Mouse (Mus musculus): ENCODE results near the gene Slit3.

The Slit3 gene

DNA sequence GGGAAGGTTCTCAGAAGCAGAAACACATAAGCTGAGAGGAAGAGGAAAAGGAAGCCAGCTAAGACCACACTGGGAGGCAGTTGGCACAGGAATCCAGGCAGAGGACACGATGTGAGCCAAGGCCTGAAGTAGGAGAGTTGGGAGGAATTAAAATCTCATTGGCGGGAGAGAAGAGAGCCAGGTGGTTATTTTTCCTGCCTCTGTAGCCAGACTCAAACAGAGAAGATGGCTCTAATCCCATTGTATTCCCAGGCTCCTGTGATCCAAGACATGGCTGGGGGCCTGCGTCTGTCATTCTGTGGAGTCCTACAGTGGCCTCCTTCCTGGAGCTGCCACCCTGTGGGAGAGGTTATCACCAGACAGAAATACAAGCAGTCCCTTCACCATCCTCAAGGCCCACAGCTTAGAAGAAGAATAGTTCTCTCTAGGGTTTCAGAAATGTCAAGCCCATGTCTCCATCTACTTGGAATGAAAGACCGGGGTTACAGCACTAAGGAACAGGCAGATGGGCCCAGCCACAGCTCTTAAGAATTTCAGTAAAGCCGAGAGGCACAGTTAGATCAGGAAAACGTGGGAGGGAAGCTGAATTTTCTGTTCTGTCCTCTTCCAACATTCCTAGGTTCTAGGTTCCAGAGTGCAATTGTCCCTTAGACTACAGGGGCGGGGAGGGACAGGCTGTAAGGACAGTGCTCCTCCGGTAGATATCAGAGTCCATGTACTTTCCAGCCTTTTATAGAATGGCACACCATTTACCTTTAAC is 183.4 kb downstream of the Slit3 start:
- 50% methylated on average over 8 of the region's 8 CpGs for WGBS

DNA sequence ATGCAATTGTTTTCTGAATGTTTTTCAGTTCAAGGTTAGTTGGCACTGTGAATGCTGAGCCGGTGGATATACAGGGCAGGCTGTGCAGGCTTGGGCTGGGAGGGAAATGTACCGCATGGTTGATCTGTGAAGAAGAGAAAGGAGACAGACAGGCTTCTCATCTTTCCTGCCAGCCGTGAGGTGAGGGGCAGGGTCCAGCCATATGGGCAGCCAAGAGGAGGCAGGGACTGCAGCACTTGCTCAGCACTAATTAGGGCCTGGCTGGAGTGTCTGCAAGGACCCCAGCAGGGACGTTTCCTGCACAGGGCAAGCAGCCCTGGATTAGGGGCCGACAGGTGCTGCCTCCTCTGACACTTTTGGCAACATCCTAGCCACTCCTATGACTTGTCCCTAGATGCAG is 184.1 kb downstream of the Slit3 start:
- WGBS: 54% methylated on average over 5 of the region's 5 CpGs

DNA sequence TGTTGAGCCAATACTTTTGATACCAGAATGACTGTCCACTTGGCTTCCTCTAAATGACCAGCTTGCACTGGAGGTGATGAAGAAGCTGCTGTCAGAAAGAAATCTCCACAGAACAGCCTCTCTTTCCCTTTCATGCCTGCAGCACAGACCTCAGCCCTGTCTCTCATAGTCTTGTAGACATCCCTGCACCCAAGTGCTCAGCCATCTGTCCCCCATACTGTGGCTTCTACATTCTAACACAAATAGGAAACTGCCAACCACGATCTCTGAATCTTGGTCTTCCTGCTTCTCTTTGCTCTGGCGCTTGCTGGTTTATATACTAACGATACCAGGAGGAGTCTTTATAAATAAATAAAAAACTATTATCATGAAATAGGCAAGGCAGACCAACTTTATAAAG is 184.9 kb downstream of the Slit3 start:
- 43% methylated on average over 3 of the region's 3 CpGs for WGBS

DNA sequence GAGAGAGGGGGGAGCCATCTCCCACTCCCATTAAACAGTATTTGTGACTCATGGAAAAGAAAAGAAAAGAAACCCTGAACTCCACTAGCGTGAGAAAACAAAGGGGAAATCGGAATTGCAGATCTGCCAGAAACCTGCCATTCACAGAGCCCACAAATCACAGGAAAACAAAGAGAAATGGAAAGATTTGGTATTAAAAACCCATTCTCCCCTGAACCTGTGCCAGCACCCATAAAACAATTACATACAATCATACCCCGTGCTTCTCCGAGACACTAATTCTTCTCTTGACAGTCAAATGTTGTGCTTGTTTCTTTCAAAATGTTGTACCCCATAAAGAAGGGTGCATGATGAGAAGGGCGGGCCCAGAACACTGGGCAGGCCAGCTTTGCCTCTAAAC is 185.9 kb downstream of the Slit3 start:
- WGBS: 69% methylated on average over 5 of the region's 5 CpGs

DNA sequence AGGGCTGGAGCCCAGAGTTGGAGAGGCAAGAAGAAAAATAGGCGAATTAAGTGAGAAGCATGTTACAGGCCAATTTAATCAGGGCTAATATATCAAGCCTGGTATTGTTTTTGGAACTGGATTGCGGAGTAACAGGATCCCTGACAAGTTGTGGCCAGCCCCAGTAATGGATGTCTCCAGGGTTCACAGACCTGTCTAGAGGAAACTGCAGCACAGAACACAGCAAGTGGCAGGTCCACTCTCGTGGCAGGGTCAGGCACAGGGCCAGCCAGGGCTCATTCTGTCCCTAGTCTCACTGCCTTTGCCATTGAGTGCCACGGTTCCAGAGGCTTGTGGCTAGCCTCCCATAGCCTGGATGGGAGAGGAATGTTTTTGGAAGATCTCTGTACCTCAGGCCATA is 187.0 kb downstream of the Slit3 start:
- 82% methylated on average over 4 of the region's 4 CpGs for WGBS

DNA sequence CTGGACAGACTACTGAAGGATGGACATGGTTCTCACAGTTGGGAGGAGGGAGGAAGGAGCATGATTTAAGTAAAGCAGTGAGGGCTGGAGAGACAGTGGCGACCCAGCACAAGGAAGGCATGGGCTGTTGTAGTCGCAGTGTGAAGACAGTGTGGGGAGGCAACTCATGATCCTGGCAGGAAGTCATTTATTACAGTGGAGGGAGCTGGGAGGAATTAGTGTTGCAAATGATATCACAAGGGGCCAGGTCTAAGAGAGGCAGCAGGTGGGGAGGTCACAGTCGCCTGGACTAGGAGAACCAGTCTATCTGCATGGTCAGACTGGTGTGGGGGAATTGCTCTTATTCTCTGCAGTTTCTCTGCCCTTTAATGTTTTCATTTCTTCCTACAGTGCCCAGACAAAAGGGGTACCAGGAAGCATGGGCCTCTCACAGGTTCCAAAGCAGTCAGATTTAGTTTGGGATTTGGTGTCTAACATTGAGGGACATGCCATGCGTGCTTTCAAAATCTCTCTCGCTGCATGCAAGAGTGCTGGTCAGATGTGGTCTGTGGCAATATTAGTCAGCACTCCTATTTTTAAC is 194.5 kb downstream of the Slit3 start:
- WGBS: 86% methylated on average over 5 of the region's 5 CpGs

DNA sequence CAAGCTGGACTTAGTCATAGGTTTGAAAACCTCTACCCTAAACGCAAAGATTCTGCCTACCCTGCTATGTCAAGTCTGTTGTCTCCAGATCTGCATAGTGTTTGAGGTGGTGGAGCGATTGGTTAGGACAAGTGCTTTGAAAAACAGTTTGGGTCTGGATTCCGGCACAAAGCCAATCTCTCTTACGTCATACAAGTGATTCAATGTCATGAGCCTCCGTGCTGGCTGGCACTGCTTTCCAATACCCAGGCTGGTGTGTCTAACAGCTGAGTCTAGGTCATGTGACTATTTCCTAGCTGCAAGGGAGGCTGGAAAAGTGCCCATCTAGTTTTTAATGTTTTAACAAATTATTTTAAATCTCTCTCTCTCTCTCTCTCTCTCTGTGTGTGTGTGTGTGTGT is 196.2 kb downstream of the Slit3 start:
- 65% methylated on average over 5 of the region's 5 CpGs for WGBS

DNA sequence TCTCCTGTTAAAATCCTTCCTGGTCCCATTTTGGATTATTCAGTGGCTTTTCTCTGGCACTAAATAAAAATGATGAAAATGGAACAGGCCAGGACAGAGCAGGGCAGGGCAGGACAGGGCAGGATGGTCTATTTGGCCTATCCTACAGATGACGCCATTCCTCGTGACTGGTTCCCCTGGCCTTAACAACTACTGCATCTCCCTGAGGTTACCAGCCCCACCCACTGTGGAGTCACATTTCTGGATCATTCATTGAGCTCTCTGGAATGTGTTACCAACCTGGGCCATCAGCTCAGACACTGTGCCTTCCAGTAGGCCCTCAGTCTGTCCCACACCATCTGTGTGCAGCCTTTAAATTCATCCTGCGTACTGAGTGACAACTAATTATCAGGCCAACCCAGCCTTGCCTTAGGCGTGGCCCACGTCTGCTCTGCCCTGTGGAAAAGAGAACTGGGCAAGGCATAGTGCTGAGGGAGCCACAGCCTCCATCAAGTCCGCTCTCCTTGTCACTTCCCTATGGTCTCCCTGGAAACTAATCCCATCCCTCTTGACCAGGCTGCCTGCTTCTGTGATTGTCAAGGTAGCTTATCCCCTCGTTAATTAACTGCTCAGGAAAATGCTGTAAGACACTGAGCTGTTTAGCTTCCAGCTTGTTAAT is 196.9 kb downstream of the Slit3 start:
- 82% methylated on average over 7 of the region's 7 CpGs for WGBS

DNA sequence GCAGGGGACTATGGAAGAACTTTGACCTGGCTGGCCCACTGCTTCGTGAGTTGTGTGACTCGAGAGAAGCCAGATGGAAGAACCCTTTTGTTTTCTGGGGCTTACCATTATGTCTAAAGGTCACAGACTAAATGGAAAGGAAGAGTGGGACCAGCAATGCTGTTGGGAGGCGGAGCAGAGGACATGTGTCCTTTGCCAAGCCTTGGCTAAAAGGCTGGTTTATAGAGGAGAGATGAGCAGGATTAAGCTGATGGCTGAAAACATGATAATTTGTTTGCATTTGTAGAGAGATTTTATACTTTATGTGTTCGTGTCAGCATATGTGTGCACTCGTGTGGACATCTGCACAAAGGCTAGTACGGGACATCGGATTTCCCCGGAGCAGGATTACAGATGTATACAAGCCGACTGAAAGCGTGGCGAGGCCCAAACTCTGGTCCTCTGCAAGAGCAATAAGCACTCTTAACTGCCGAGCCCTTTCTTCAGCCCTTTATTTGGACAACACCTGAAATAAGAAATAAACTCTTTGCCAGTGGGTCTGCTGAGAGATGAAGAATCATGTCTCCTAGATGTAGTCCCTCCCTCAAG is 197.5 kb downstream of the Slit3 start:
- WGBS: 84% methylated on average over 12 of the region's 12 CpGs

DNA sequence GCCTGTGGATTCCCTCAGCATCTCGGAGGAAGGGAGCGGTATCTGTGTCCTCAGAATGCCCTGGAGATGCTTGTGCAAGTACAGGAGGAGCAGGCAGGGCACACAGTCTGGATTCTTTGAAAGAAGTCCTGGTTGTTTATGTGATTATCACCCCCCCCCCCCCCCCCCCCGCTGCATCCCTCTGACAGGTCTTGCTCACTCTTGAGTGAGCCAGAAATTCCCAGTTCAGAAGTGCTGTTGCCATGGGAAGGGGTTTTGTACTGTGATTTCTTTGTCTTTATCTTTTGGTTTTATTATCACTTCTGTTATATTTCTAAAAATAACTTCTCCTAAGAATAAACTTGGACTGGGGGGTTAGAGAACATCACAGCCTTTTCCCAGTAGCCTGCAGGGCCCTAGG is 199.5 kb downstream of the Slit3 start:
- 71% methylated on average over 3 of the region's 3 CpGs for WGBS

DNA sequence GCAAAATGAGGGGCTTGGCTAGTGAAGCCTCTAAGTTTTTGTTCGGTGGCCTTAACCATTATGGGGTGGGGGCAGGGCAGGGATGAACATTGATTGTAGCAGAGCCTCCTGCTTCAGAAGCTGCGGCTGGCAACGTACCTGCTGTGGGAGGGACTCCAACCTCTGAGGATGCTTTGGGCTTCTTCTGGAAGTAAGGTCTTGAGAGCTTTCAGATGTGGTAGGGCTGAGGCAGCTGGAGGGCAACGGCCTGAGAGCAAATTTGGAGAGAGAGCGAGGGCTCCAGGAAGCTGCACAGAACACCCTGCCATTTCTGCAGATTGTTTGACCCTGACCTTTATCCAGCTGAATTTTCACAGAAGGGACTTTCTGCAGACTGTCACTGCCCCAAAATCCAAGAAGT is 203.4 kb downstream of the Slit3 start:
- WGBS: 78% methylated on average over 5 of the region's 5 CpGs

DNA sequence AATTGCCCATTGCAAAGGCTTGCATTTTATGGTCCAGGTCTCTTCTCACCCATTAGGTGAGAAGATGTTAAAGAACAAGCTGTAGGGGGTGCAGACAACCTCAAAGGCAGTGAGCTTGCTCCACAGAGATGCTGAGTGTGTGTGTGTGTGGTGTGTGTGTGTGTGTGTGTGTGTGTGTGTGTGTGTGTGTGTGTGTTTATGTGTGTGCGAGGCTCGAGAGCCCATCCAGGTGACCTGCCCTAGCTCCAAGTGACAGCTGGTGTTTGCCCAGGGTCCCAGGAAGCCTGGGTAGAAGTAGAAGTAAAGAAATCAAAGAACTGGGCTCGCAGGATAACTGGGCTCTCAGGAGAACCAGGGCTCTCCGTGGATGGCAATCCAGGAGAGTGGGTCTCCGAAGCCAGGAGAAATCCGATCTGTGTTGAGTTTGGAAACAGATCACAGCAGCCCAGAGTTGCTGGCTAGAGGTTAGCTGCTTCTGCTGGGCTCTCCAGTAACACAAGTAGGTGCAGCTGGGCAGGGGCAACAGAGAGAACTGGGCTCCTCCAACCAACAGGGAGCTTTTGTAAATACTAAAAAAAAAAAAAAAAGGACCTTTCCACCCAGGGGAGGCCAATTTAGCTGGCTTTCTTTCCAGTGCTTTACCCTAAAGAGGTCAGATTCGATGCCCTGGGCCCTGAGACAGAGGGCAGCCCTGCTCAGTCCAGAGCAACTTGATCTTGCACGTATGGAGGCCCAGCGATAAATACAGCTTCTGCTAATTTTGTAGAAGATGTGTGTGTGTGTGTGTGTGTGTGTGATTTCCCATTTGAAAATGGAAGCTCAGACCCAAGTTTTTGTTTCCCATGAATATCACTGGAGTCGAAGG is 204.3 kb downstream of the Slit3 start:
- 73% methylated on average over 10 of the region's 10 CpGs for WGBS

DNA sequence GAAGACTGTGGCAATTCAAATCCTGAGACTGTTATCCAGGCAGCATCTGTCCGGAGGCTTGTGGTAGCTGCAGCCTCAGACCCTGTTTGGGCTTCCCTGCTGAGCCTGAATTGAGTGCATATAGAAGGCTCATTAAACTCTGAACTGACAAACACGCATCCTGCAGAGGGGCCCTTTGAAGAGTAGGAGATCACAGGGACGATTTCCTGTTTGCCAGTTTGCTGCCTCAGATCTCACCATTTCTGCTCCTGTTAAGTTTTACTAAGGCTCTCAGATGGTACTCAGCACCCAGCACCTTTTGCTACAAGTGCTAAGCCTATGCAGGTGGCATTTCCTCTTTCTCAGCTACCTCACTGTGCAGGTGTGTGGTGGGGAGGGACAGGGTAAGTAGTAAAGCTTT is 205.3 kb downstream of the Slit3 start:
- WGBS: 52% methylated on average over 3 of the region's 3 CpGs

DNA sequence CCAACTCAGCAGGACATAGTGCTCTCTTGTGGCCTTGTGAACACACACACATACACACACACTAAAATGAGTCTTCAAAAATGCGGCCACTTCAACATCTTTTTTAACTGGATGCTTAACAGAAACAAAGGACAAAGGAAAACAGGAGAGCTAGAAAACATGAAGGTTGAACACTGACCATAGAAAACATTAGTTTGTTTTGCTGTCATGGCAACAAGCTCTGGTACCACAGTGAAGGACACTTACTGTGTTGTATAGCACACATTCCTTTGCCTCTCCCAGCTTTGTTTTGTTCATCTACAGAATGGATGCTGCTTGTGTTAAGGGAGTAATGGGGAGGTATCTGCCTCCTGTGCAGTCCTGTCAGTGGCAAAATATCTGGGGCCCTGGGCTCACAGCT is 206.9 kb downstream of the Slit3 start:
- 87% methylated on average over 1 of the region's 1 CpGs for WGBS

DNA sequence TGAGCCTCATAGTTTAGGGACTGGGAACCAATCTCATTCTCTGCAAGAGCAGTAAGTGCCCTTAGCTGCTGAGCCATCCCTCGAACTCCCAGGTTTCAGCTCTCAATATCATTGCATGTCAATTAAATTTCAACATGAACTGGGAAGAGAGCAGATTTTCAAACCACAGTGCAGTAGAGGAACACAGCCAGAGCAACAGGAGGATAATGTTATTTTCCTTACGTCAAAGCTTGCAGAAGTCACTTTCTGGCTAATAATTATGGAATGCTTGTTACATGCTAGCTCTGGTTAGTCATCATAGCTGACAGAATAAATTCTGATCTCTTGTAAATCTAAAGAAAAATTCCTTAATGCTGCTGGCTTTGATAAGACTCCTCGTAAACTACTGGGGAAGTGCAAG is 210.5 kb downstream of the Slit3 start:
- 79% methylated on average over 3 of the region's 3 CpGs for WGBS

DNA sequence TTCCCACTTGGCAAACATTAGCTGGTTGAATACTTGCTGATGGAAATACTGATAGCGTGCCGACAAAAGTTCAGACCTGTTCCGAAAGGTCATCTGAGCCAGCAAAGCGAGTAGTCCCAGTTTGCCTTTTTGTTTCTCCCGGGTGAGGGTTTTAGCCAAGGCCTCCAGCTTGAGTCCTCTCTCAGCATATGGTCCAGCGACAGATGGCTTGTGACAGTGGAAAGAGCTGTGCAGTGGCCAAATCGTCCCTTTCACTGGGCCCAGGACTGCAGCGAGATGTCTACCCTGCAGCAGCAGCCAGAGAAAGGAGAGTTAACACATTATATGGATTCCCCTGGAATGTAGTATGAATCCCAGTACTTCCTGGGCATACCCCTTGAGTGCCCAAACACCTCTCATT is 215.5 kb downstream of the Slit3 start:
- whole genome bisulfite sequencing: 82% methylated on average over 8 of the region's 8 CpGs

DNA sequence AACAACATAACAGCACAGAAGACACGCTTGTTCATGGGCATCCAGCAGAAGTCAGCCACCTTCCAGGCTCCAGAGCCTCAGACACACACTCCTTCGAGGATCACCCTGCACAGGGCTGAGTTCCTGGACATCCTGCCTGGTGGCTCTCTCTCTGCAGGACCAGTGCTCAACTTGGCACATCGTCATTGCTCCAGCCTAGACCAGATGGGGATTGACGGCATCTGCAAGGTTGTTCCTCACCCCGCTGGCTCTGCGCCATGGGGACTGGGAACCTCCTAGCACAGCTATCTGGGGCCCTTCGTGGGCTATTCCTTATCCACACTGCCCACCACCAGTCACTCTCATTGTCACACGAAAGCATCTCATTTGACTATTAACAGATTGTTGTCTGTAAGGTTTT is 216.5 kb downstream of the Slit3 start:
- WGBS: 66% methylated on average over 8 of the region's 8 CpGs

DNA sequence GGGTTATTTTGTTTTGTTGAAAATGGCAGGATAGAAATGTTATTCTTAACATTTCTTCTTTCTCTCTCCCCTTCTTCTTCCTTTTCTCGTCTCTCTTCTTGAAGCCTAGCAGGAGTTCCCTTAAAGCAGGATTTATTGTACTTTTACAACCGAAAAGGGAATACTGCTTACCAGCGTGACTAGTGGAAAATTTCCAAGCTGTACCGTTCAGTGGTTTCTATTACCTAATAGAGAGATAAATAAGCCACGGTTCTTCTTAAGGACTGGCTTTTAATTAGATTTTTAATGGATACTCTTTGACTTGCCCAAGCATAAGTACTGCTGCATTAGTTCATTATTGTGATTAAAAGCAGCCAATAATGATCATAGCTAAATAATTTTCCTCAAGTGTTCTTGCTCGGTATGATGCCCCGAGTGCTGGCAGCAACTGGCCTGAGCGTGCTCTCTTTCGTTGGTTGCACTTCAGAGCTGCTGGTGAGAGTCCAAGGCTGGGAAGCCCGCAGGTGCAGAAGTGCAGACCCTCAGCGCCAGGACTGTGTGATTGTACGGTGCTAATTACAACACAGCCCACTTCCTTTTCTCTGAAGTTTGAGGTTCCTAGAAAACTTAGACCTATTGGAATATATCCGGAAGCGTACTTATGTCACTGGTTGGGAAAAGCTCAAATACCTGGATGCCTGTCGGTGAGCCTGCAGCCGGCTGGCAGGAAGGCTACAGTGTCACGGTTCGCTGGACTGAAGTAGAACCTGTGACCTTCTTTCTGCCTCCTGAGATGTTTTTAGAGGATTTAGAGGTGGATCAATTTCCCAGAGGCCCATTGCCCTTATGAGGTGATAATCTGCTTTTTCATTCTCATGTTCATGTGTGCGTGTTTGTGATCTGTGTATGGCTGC is 217.1 kb downstream of the Slit3 start:
- WGBS: 73% methylated on average over 19 of the region's 19 CpGs

DNA sequence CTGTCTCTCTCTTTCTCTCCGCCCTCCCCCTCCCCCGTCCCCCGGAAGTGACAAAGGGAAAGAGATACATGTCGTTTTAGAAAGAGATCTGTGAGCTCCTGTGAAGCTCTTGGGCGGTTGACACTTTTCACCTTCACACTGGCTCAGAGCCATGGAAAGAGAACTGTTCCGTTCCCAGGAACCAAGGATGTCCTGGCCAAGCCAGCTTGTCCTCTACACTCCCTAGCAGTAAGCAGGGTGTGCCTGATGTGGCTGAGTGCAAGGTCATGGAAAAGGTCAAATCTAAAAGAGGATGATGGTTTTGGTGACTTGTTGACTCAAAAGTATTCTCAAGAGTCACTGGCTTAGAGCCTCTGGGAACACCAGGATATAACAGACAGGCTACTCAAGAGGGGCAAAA is 219.7 kb downstream of the Slit3 start:
- WGBS: 65% methylated on average over 6 of the region's 6 CpGs

DNA sequence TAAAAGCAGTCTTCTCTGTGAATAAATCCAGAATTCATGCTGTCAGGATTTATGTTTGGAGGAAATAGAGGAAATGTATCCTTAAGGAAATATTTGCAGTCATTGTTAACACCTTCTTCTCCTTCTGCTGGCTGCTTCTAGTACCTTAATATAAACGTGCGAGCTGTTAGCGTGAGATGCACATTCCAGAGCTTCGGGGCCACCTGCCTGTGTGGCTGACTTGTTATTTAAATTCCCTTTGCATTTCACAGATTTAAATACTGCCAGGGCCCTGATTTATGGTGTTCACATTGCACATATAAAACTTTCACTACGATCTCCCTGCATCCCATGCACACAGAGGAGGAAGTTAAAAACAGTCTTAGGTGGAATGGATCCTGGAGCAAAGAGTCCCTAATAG is 221.5 kb downstream of the Slit3 start:
- 45% methylated on average over 5 of the region's 5 CpGs for WGBS
